Mouse (Mus musculus) embryo, embryonic 11.5 days (tissue): ENCODE results near the gene Meioc.
A peak's percentile ranks its signal among the peaks of the same experiment; 100 is the strongest.

Experiments
- DNase-seq: peaks from one replicate; pipeline ENCODE4 v3.0.0-alpha.2; 2012; ENCODE audit warnings: low read depth, low spot score

The Meioc gene

DNA sequence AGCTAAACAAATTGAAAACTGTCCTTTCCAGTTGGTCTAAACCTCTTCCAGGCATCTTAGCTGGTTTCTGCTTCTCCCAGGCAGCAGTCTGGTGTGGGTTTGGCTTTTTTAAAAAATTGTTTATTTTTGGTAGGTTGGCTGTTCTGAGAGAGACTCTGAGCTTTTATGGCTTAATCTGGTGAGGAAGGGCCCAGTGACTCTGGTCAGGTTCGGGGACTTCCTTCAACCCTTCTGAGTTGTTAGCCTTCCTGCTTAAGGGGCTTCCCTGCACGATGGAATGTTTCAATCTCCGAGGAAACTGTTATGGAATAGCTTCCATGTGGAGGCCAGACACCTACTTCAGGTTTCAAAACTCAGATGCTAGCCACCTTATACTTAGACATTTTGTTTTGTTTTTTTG lies at the start of gene Meioc:
TSS of gene Meioc (plus strand) at position 301 of the 400 bp plus-strand sequence.
- DNase-seq, result no peak

- no peak for DNase-seq
Measured at GRCm38 (mm10) chr11:102619449-102619848, 44.1 kb upstream of the Meioc start.

DNA sequence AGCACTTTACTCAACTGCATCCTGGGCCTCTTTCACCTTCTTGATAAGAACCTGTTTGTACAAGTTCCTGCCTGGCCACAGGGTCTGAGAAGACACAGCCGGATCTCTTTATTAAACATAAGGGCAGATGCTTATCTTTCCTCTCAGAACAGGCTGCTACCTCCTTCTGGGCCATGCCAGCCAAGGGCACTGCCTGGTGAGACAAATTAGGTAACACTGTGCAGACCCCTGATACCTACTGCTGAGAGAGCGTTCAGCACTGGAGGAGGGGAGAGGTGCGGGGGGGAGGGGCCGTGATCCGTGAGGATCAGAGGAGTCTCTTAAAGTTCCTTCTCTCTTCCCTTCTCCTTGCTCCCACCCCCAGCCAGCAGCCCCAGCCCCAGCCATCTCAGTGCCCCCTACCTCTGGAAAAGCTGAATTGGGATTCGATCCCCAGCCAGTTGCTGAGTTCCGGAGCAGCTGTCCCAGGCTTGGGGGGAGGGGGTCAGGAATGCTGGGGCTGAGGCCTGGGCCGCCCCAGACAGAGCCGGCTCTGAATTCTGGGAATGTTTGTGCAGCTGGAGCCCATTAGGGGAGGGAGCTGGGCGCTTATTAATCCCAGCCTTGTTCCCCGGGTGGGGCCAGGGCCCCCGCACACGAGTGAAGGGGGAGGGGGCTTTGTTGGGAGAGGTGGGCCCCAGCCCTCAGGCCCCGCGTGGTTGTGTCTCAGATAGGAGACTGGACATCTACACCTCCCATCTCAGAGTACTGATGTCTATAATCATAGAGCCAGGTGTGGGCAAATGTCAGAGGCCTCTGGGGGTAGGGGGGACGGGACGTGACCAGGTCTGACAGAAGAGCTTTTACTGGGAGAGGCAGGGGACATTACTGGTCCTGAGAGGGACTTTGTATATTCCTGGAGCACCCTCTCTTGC lies 39.4 kb upstream of the Meioc start:
- DNase-seq, result peak; percentile 80

DNA sequence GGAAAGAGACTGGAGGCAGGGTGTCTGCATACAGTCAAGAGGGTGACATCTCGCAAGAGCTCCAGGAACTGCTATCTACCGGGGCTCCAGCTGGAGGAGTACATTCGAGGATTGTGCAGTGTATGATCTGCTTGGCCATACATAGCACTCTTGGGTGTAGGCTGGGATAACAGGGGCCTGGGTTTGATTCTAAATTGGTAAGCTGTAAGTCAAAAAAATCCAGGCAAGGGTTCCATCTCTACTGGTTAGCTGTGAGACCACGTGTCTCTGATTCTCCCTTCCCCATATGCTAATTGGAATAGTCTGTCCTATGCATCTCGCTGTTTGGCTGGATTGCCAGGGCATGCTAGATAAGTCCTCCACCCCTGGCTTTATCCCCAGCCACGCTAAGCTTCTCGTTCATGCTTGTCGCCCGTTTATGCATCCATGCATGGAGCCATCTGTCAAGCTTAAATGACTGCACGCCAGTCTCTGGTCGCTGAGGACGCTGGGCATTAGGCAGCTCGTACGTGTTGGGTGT lies 38.6 kb upstream of the Meioc start:
- no peak for DNase-seq

- DNase-seq, result no peak
Measured at GRCm38 (mm10) chr11:102627171-102627931, 36.2 kb upstream of the Meioc start.

DNA sequence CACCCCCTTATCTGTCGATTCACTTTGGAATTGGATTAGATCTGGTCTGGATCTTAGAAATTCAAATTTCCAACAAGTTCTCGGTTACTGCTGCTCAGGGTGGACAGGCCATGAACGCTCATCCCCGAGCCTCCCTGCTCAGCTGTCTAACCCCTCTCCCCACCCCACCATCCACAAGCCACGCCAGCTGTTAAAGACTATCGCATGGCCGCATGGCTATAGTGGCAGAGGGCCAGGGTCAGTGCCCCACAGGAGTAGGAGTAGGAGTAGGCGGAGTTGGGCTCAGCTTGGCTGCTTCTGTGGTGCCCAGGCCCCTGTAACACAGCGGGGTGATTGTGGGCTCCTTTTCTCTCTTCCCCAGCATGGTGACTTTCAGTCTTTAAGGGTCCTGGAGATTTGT lies 35.0 kb upstream of the Meioc start:
- no peak for DNase-seq

- no peak for DNase-seq
Measured at GRCm38 (mm10) chr11:102629375-102629774, 34.1 kb upstream of the Meioc start.

GRCm38 (mm10) chr11:102630731-102631130 lies 32.8 kb upstream of the Meioc start:
- DNase-seq, result no peak

DNA sequence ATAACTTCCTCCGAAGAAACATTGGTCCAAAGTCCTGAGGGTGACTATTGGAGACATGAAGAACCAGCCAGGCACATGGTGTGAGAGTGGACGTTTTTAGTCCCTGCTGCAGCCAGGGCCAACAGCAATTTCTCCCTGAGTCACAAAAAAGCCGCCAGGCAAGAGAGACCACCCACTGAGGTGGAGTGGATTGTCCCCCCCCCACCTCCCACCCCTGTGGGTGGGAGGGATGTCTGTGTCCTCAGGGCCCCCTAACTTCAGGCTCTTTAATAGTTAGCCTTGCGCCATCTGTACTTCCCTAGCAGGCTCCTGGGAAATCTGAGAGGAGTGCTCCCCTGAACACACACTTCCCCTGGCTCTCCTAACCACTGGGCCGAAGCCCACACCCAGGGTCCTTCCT lies 32.3 kb upstream of the Meioc start:
- DNase-seq, result no peak

- no peak for DNase-seq
Measured at GRCm38 (mm10) chr11:102632725-102633124, 30.8 kb upstream of the Meioc start.

DNA sequence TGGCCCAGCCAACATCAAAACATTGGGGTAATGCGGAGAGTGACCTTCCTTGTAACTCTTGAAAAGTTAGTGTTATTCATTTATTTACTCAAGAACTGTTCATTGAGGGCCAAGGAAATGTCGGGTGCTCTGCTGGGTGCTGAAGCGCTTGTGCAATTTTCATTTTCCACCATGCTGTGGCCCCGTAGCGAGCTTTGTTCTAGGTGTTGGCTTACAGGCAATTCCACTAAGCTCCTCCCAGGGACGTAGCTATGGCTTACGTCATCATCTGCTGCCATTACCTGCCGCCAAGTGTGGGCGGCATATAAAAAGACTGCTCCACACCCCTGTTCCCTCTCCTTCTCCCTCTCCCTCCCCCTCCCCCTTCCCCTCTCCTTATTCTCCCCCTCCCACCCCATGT lies 30.1 kb upstream of the Meioc start:
- no peak for DNase-seq

GRCm38 (mm10) chr11:102636887-102637286 lies 26.6 kb upstream of the Meioc start:
- no peak for DNase-seq

GRCm38 (mm10) chr11:102643891-102644382 lies 19.6 kb upstream of the Meioc start:
- no peak for DNase-seq

DNA sequence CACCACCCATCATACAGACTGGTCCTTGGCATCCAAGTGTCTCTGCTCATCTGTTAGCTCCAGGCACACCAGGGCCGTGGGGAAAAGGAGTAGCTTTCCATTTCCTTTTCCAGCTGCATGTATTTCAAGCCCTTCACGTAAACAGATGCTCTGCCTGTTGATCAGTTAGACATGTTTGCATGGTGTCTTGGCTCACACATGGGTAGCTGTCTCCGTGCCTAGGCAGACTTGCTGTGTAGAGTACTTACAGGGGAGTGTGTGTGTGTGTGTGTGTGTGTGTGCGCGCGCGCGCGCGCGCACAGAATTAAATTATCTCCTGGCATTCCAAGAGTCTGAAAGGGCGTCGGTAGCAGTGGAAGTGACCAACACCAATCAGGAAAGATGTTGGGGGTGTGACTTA lies 17.3 kb upstream of the Meioc start:
- DNase-seq, result no peak

- DNase-seq, result no peak
Measured at GRCm38 (mm10) chr11:102647885-102648284, 15.6 kb upstream of the Meioc start.

GRCm38 (mm10) chr11:102651381-102651780 lies 12.1 kb upstream of the Meioc start:
- peak; percentile 78 for DNase-seq

DNA sequence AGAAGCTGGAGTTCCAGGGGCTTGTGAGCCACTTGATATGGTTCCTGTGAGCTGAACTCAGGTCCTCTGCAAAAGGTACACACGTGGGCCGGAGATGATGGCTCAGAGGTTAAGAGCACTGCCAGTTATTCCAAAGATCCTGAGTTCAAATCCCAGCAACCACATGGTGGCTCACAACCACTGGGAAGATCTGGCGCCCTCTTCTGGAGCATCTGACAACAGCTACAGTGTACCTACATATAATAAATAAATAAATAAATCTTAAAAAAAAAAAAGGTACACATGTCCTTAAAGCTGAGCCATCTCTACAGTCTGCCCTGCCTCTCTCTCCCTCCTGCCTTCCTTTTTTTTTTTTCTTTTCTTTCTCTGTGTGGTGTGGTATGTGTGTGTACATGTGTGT lies 10.7 kb upstream of the Meioc start:
- no peak for DNase-seq

DNA sequence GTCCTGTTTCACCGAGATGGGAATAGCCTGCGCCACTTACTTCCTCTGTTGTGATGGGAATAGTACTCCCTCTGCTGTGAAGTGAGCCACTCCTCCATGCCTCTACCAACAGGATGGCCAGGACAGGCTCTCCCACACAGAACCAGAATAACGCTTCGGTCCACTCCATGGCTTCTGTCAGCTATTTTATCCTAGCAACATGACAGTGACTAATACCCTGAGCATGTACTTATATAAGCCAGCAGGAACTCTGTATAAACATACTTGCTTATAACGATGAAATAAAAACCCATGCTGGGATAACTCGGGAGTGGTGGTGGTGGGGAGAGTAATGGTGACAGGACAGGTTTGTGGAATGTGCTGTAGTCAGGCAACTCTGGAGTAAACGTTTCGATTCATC lies 7.6 kb upstream of the Meioc start:
- DNase-seq, result no peak

DNA sequence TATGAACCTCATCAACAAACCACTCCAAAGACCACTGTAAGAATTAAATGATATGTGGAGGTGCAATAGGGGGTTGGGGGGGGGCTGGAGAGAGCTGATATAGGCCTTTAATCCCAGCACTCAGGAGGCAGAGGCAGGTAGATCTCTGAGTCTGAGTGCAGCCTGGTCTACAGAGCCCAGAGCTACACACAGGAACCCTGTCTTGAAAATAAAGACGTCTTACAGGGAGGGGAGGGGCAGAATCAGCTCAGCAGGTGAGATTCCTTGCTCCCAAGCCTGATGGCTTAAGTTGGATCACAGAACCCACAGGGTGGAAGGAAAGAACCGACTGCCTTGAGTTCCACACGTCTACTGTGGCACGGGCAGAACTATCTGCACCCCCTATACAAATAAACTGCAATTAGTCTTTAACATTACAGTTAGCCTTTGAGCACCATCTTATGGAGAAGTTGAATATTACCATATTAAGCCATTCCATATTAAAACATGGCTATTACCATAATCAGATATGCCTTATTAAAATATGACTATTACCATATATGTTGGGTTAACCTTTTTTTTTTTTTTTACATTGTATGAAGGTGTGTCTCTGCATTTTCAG lies 7.1 kb upstream of the Meioc start:
- DNase-seq, result no peak

DNA sequence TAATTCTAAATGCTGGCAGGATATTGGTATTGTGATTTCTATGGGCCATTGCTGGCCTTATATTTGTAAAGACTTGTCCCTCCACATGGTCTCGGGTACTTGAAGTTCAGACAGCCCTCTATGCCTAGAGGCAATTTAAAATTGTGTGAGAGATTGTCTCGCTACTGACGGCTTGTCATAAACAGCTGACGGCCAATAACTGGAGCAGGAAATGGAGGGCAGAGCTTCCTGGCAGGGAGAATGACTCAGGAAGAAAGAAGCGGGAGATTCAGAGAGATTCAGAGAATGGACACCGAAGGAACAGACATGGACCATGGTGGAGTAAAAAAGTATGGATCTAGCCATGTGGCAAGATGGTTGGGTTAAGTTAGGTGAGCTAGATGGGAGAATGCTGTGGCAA lies 6.6 kb upstream of the Meioc start:
- no peak for DNase-seq

- DNase-seq, result no peak
Measured at GRCm38 (mm10) chr11:102665151-102665550, 1.6 kb downstream of the Meioc start.
